Mouse (Mus musculus): ENCODE results near the gene Gpr152.
A peak's percentile ranks its signal among the peaks of the same experiment; 100 is the strongest.
"Not testable (repeated sequence)": the region's sequence is repeated elsewhere in the genome, so short reads cannot be mapped to it uniquely, and the experiment has no call there.

Gpr152 gene

DNA sequence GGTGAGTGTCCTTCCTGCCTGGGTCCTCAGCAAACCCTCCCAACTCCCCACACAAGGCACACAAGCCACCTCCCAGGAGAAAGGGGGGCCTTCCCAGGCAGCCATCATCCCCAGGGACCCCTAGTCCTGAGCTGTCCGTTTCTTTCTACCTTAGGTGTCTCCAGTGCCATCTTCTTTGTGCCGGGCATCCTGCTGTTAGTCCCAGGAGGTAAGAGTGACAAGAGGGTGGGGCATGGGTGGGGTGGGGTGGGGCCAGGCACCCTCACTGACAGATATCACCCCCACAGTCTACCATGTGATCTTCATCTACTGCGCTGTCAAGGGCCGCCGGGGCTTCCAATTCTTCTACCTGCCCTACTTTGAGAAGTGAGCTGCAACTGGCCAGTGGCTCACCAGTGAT is 8.5 kb upstream of the Gpr152 start:
- no peak for DNase-seq

DNA sequence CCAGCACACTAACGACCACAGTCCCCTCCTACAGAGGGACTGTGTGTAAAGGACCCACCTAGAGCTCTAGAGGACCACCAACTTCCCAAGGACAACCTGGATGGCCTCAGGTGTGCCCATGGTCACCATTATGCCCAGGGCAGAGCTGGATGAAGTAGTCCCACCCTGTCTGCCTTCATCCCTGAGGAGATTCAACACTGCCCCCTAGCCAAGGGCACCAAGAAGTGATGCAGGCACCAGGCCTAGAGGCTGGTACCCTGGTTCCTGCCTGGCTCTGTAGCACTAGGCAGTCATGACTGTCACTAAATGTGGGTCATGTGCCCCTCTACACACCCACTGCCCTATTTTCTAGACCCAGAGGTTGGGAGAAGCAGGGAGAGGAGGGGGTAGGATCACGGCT is 7.8 kb upstream of the Gpr152 start:
- no peak for DNase-seq

DNA sequence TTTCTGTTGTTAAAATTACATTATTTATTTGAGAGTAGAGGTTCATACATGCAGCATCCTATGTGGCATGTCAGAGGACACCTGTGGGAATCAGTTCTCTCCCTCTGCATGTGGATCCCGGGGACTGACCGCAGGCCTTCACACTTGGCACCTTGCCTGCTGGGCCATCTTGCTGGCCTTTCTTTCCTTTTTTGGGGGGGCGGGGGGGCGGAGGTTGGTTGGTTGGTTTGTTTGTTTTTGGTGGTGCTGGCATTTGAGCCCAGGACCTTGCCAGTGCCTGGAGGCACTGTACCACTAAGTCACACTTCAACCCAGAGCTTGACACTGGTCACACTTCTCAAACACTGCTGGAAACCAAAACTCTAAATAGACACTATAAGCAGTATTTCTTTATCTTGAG is 5.2 kb upstream of the Gpr152 start:
- DNase-seq: no peak

DNA sequence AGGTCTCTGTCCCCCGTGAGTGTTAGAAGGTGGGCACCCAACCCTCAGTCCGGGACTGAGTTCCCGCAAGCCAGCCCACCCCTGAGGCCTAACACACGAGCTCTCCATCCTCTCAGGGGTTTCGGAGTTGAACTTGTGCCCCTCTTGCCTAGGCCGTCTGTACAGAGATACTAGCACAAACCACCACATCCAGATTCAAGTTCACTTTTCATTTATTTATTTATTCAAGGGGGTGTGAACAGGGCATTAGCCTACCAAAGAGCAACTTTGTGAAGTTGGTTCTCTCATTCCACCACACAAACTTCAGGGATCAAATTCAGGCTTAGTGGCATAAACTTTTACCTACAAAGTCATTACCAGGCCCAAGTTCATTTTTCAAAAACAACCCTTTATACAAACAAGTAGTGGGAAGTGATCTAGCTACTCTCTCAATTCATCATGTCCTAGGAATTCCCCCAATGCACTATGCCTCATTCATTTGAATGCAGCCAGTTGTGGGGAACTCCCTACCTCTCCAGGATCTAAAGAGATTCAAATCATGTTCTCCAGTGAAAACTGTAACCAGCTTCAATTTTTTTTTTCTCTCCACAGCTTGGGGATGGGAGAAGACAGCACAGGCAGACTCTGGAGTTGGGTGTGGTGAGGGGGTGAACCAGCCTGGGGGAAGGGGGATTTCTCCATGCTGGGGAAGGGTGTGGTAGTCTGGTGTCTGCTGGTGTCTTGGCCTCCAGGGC is 4.2 kb upstream of the Gpr152 start:
- DNase-seq: not testable (repeated sequence)

DNA sequence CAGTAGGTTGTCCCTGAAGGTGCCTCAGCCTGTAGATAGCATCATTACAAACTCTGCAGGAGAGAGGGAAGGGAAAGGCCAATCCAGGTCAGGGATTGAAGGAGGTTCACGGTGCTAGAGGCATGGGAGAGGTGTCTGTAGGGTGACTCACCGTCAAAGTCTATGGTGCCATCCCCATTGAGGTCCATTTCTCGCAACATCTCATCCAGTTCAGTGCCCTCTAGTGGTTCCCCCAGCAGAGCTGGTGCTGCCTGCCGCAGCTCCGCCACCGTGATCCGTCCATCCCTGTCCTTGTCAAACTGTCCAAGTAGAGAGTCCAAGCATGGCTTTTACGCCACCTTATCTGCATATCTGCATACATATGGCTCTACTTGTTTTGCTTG is 3.6 kb upstream of the Gpr152 start:
- not testable (repeated sequence) for DNase-seq

DNA sequence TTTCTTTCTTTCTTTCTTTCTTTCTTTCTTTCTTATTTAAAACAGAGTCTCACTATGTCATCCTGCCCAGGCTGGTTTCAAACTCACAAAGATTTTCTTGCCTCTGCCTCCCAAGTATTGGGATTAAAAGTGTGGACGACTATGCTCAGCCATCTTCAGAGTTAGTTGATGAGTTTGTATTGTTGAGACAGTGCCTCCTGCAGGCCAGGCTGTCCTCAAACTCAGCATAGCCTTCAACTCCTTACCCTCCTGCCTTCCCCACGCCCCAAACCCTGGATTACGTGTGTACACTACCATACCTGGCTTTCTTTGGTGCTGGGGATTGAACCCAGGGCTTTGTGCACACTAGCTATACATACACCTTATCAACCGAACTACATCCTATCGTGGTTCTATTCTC is 3.1 kb upstream of the Gpr152 start:
- DNase-seq: no peak

DNA sequence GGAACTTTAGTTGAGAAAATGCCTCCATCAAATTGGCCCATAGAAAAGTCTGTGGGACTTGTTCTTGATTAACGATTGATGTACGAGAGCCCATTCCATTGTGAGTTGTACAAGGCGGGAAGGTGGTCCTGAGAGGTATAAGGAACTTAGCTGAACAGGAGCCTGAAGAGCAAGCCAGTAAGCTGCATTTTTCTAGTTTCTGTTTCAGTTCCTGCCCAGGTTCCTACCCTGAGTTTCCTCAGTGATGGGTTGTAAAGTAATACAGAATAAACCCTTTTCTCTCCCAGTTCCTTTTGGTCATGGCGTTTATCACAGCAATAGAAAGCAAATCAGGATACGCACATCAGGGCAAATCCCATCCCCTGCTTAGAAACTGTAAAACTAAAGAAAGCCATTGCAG is 1.7 kb upstream of the Gpr152 start:
- DNase-seq: no peak

DNA sequence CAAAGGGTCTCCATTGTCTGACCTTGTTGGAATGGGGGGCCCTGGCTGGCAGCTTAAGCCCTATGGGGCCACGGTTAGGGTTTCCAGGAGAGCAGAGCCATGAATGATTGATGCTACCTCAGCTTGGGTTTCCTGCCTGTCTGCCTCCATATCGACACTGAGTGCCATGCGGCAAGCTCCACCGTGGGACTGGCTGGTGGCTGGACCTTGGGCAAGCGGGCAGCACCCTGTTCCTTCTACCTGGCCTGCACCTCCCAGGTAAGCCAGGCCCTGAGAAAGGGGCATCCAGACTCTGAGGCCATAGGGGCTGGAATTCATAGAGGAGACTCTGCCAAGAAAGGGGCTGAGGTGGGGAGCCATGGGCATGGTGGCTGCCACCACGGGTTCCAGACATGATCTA is 560 bp downstream of the Gpr152 start:
- no peak for DNase-seq

DNA sequence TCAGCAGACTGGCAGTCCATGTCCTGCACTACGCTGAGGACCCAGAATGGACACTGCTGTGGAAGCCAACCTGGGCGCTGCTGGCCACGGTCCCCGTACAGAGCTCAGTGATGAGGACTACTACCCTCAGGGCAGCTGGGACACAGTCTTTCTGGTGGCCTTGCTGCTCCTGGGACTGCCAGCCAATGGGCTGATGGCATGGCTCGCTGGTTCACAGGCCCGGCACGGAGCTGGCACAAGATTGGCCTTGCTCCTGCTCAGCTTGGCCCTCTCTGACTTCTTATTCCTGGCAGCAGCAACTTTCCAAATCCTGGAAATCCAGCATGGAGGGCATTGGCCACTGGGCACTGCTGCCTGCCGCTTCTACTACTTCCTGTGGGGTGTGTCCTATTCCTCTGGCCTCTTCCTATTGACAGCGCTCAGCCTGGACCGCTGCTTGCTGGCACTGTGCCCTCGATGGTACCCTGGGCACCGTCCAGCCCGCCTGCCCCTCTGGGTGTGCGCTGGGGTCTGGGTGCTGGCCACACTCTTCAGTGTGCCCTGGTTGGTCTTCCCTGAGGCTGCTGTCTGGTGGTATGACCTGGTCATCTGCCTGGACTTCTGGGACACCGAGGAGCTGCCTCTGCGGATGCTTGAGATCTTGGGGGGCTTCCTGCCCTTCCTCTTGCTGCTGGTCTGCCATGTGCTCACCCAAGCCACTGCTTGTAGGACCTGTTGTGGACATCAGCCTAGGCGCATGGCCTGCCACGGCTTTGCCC is 3.0 kb downstream of the Gpr152 start:
- no peak for DNase-seq

DNA sequence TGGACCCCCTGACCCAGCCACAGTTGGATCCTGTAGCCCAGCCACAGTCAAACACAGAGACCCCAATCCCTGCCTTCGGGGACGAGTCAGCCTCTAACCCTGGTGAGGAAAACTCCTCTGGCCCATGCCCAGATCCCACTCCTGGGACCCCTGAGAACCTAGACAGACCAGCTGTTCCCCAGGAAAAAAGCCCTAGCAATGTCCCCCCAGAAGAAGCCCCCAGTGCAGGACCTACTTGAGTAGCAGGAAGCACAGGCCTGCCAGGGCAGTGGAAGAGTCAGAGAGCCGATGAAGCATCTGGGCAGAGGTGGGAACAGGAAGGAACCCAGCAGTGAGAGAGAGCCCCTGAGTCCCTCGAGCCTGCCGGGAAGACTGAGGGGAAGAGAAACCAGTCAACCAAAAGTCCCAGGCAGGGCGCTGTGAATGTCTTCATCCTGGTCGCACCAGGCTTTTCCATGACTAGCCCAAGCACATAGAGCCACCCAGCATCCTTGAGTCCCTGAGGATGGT is 4.2 kb downstream of the Gpr152 start, which contains the start of gene Cabp4:
Cabp4 (minus strand) TSS at position 275 of the 510 bp plus-strand sequence.
- no peak for DNase-seq

DNA sequence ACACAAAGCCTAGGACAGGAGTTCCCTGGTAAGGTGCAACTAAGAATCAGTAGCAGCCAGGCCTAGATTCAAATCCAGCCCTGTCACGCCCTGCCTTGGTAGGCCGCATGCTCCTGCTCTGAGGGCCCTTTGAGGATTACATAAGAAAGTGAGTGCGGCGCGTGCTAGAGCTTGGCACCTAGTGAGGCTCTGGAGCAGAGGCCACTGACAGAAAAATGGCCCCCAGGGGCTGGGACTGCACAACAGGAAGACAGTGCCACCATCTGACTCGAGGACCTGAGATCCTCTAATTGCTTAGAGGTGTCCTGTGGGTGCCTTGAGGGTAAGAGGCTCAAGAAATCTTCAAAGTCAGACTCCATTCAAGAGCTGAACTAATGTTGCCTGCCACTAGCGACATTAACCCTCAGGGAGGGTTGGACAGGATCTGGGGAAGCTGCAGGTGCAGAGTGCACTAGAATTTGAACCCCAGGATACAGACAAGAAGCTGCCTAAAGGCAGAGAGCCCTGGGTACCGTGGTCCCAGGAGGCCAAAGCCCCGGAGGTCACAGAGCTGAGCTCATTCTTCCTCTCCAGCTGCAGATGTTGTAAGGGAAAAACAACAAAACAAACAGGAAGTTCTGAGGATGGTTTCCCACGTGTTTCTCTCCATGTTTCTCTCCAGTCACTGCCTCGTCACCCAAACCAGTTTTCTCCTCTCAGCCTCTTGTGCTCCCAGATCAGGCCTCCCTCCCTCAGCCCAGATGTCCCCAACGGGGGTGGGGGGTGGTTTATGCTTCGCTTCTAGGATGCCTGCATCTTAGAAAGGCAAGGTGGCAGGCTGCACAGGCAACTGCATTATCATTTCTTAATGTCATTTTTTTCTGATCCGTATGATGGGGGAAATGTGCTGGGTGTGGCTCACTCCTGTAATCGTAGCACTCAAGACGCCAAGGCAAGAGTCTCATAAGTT is 5.2 kb downstream of the Gpr152 start:
- peak; percentile 51 for DNase-seq

DNA sequence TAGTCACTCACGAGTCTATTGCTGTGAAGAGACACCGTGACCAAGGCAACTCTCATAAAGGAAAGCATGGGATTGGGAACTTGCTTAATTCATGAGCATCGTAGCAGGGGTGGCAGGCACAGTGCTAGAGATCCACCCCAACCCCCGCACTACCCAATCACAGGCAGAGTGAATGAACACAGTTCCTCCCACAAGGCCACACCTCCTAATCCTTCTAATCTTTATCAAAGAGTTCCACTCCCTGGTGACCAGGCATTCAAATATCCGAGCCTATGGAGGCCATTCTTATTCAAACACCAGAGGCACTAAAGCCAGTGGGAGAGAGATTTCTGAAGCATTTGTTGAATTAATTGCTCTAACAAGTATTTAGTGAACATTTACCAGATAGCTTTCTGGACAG is 6.3 kb downstream of the Gpr152 start:
- DNase-seq: no peak

DNA sequence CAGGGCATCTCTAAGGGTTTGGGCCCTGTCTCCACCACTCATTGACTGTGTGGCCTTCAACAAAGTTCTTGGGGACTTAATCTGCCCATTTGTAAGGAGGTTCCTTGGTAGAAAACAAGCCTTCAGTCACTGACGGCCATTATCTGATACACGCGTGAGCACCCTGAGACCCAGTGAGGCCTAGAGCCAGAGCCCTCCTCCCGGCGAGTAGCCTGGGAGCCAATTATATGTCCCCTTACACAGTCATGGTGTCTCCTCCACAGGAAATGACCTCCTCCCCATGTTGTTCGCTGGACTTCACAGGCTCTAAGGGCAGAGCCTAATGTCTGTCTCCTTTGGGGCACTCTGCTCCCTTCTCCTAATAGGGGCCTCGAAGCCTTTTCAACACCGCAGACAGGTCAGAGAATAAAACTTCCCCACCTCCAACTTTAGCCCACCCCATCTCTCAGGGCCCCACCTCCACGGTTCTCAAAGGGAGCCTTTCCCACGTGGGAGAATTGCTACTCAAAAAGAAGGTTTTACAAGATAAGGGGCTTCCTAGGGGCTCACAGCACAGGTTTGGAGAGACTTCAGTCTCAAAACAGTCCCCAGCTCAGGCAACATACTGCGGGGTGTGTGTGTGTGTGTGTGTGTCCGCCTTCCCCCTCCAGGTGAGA is 6.9 kb downstream of the Gpr152 start:
- no peak for DNase-seq

DNA sequence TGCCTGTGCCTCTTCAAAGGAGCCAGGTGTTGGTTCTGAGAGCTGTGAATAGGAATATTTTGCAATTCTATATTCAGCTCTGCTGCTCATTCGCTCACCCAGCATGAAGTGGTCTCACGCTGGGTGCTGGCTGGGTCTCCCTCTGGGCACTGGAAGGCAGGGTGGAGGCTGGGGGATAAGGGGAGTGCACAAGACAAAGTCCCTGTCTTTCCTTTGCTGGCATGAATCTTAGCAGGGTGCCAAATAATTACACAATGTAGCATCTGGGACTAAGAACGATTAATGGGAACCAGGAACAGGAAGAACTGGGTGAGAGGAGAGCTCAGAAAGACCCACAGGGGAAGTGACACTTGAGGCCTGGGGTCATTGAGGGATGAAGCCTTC is 7.4 kb downstream of the Gpr152 start:
- no peak for DNase-seq

DNA sequence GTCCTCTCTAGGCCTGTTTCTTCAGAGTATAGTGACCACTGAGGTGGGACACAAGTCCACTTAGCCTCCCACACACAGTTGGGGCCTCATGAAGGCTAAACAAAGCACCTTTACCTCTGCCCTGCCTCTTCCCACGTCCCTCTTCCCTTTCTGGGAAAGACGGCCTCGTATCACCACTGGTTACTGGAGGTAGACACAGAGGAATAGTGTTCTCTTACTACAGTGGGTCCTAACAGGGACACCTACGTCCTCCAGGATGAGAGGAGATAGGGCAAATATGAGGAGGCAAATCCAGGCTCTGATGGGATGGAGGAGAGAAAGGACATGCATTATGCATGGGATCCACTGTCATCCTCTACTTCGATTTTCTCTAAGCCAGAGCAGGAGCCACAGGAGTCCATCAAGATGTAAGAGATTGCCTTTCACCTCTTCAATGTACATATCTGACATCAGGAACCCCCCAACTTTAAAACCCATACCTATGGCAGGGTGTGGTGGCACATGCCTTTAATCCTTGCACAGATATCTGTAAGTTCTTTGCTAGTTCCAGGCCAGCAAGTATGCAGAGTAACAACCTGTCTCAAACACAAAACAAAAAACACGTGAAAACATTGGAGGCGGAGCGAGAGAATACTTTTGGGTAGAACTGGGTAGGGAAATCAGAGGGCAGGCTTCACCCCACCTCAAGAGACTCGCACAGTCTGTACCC is 8.3 kb downstream of the Gpr152 start:
- no peak for DNase-seq

DNA sequence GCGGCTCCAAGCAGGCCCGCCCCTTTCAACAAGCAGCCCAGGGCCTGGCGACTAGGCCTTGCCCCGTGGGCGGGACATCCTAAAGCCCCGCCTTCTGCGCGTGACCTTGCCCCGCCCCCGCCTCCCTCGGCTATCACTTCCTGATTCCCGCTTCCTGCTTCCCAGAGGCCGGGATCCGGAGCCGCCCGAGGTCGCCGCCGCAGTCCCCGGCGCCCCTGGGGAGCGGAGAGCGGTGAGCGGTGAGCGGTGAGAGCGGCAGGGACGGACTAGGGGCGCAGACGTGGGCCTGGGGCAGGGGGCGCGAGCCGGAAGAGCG is 8.9 kb downstream of the Gpr152 start, which contains the start of gene Coro1b:
Coro1b (plus strand) TSS at position 129 of the 316 bp plus-strand sequence.
- DNase-seq: peak; percentile 99

DNA sequence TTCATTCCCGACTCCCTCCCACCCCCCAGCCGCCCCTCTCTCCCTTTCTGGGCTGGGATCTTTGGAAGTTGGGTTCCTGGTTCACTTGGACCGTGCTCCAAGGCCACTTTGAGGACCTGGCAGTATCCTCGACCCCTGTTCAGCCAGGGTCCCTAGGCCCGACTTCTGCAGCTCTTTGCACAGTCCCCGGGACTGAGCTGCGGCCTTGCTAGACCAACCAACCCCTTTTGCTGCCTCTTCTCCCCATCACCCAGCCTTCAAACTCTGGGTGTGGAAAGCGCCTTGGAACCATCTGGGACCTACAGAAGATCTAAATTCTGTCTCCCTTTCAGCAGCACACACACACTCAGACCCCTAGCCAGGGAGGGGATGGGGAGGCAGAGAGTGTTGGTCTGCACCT is 9.2 kb downstream of the Gpr152 start:
- no peak for DNase-seq

DNA sequence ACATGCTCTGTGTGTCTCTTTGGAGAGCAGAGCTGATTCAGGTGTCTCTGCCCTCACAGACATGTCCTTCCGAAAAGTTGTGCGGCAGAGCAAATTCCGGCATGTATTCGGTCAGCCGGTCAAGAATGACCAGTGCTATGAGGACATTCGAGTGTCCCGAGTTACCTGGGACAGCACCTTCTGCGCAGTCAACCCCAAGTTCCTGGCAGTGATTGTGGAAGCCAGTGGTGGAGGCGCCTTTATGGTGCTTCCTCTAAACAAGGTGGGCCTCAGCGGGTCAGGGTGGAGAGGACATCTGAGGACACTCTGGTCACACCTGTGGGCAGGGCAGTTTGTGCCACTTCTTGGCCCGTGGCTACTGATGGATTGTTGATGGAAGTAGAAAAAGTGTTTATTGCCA is 9.7 kb downstream of the Gpr152 start:
- DNase-seq: no peak

DNA sequence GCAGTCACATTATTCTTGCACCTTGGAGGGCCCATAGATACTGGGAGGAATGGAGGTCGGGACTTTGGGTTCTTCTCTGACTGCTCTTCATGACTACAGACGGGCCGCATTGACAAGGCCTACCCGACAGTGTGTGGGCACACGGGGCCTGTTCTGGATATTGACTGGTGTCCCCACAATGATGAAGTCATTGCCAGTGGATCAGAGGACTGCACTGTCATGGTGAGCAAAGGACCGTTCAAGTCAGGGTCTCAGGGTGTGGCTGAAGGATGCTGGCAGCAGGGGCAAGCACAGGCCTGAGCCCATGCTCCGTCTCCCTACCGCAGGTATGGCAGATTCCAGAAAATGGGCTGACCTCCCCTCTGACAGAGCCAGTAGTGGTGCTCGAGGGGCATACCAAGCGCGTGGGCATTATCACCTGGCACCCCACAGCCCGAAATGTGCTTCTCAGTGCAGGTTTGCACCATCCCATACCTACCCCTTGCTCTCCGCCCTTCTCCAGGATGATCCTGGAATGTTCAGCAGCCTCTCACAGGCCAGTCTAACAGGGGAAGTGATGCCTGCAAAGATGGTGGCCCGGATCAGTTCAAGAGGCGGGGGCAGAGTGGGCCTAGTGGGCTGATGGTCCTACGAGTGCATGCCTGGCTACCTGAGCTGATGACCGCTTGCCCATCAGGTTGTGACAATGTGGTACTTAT is 10.3 kb downstream of the Gpr152 start:
- no peak for DNase-seq

DNA sequence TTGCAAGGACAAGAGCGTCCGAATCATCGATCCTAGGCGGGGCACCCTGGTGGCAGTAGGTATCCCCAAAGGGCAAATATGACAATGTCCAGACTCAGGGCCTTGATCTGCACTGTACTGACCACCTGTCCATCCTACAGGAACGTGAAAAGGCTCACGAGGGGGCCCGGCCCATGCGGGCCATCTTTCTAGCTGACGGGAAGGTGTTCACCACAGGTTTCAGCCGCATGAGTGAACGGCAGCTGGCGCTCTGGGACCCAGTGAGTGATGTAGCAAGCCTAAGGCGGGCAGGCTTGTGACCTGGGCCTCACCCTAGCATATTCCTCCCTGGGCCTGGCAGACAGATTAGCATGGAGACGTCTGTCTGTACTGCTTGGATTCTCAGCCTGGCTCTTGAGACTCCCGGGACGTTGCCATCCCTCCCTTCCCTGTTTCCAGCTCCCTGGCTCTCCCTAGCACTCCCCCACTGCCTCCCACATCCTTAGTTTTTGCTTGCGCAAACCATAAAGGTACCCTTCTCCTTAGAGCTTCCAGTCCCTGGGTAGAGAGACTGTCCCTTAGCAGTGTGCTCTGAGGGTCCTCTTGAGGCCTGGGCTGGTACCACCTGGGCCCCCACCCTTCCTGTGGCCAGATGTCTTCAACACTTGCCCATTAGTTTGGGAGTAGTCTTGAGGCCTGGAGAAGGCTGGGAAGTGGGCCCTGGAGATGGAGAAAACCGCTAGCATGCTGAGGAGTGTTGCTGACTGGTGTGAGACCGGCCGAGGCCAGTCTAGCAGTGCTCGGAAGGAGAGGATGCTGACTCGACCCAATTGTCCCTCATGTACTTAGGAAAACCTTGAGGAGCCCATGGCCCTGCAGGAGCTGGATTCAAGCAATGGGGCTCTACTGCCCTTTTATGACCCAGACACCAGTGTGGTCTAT is 11.2 kb downstream of the Gpr152 start:
- DNase-seq: no peak
